Mouse (Mus musculus): ENCODE results near the gene Smoc2. TPM values are rescaled to one million over a fixed set of nuclear protein-coding genes. Genes with fewer than 3 reads are reported as not detected.

Gene Smoc2
- polyA plus RNA-seq, 1 experiment from 2014 or later = 122 TPM

DNA sequence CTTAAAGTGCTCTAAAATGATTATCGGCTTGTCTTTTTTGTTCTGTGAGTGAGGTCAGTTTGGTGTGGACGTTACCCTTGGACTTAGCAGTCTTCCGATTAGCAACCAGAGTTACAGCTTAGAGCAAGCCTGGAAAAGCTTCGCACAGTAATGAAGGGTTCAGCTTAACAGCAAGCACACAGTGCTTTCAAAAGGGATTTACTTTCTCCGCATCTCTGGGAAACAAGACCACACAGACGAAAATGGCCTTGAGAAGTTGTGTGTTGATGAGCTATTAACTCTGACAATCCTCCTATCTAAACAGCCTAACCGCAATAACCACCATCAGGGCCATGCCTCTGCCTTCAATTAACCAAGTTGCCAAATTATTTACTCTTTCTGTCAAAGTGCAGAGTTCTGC is 46.9 kb downstream of the Smoc2 start:
- 38% methylated on average over 7 of the region's 7 CpGs for WGBS
- Histone ChIP-seq H3K4me1 (ENCODE audit: control insufficient read depth, insufficient read depth, low read length) (no peaks in the 10 kb centered on the region), H3K4me2 (ENCODE audit: low read depth, low read length) (no peak overlapping the region), H3K9ac (ENCODE audit: low read depth, low read length) (no peak overlapping the region), H3K36me3 (ENCODE audit: control insufficient read depth, insufficient read depth, low read length) (no peaks in the 10 kb centered on the region), H3K27ac (ENCODE audit: low read length) (no peak overlapping the region), H3K9me3 (ENCODE audit: control insufficient read depth, low read length) (no peaks in the 10 kb centered on the region), H3K4me3 (ENCODE audit: low read length) (no peak overlapping the region), H3K27me3 (replicated peaks; ENCODE audit: control insufficient read depth, insufficient read depth, low read length) (no peaks in the 10 kb centered on the region)
- ATAC-seq = no peak

DNA sequence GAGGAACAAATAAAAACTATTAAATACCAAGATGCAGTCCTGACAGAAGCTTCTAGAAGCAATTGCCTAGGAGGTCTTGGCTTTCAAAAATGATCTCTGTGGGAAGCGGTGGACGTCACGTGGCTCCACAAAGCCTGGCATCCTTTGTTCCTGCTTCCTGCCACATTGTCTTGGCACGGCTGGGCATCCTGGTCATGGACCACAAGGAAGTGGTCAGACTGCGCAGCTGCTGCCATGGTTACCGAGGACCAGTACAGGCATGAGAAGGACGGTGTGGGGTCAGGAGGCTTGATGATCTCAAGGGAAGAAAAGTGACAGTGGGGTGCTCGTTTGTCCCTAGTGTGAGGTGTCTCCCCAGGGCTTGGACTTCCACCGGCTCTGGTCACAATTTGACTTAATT is 48.7 kb downstream of the Smoc2 start:
- Histone ChIP-seq H3K4me1 (ENCODE audit: control insufficient read depth, insufficient read depth, low read length) (no peaks in the 10 kb centered on the region), H3K36me3 (ENCODE audit: control insufficient read depth, insufficient read depth, low read length) (no peaks in the 10 kb centered on the region), H3K27ac (ENCODE audit: low read length) (no peak overlapping the region), H3K4me2 (ENCODE audit: low read depth, low read length) (no peak overlapping the region), H3K9ac (ENCODE audit: low read depth, low read length) (no peak overlapping the region), H3K27me3 (replicated peaks; ENCODE audit: control insufficient read depth, insufficient read depth, low read length) (no peaks in the 10 kb centered on the region), H3K4me3 (ENCODE audit: low read length) (no peak overlapping the region), H3K9me3 (ENCODE audit: control insufficient read depth, low read length) (no peaks in the 10 kb centered on the region)
- ATAC-seq = no peak
- WGBS = 77% methylated on average over 9 of the region's 9 CpGs

DNA sequence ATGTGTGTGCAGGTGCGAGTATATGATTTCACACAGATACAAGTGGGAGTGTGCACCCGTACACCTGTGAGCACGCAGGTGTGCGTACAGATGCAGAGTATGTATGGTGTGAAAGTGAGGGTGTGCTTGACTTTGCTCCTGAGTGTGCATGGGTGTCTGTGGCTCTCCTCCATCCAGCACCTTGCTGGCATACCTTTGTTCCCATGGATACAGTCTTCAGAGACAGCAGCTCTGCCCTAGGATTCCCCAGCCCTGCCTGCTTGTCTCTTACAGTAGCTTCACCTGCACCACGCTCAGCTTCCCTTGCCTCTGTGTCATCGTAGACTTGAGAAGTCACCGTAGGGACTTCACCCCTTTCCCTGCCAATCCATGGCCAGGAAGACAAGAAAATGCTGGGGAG is 51.2 kb downstream of the Smoc2 start:
- Histone ChIP-seq H3K9me3 (ENCODE audit: control insufficient read depth, low read length) (no peaks in the 10 kb centered on the region), H3K27me3 (replicated peaks; ENCODE audit: control insufficient read depth, insufficient read depth, low read length) (no peaks in the 10 kb centered on the region), H3K27ac (ENCODE audit: low read length) (no peak overlapping the region), H3K4me1 (ENCODE audit: control insufficient read depth, insufficient read depth, low read length) (no peaks in the 10 kb centered on the region), H3K4me3 (ENCODE audit: low read length) (no peak overlapping the region), H3K9ac (ENCODE audit: low read depth, low read length) (no peak overlapping the region), H3K4me2 (ENCODE audit: low read depth, low read length) (no peak overlapping the region), H3K36me3 (ENCODE audit: control insufficient read depth, insufficient read depth, low read length) (no peaks in the 10 kb centered on the region)
- ATAC-seq = no peak
- WGBS = 86% methylated on average over 7 of the region's 7 CpGs

DNA sequence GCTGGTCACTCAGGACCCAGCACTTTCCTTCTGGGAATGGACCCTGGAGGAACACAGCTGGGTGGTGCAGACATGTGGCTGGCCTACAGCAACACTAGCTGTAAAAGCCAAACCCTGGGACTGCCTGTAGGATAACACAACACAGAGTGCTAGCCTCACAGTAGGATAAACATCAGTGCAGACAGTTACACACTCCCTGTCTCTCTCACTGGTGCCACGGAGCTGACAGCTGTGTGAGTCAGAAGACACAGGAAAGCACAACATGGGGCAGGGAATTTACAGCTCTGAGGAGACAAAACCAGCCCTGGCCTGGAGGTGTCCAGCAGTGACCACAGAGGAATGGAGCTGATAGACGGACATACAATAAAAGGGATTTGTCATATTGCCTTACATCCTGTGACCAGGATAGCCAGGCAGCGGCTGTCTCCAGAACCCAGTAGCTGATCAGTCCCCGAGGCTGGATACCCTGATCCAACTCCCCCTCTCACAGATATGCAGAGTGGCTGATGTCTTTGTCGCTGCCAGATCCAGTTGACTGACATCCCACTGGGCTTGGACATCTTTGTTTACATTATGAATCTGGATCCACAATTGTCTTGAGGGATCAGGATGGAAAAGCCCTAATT is 60.7 kb downstream of the Smoc2 start:
- Histone ChIP-seq H3K9ac (ENCODE audit: low read depth, low read length) (no peak overlapping the region), H3K27me3 (replicated peaks; ENCODE audit: control insufficient read depth, insufficient read depth, low read length) (no peaks in the 10 kb centered on the region), H3K36me3 (ENCODE audit: control insufficient read depth, insufficient read depth, low read length) (no peaks in the 10 kb centered on the region), H3K4me3 (ENCODE audit: low read length) (no peak overlapping the region), H3K4me2 (ENCODE audit: low read depth, low read length) (no peak overlapping the region), H3K4me1 (ENCODE audit: control insufficient read depth, insufficient read depth, low read length) (no peaks in the 10 kb centered on the region), H3K27ac (ENCODE audit: low read length) (no peak overlapping the region), H3K9me3 (ENCODE audit: control insufficient read depth, low read length) (no peaks in the 10 kb centered on the region)
- 45% methylated on average over 5 of the region's 5 CpGs for WGBS
- no peak for ATAC-seq

DNA sequence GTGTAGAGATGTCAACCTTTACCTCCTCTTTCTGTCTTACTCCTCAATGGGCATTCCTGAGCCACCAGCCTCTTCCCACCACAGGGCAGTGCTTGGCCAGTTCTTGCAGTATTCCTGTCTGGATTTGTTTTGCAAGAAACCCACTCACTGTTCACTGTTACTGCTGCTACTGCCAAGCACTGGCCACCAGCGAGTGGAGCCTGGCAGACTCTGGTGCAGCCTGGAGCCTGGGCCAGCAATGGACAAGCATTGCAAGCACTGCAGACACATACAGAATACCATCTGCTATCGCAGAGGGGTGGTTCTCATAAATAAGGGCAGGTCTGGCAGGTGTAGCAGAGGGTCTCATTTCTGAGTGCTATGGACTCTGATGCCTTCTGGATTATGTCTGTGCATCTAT is 61.4 kb downstream of the Smoc2 start:
- Histone ChIP-seq H3K4me1 (ENCODE audit: control insufficient read depth, insufficient read depth, low read length) (no peaks in the 10 kb centered on the region), H3K4me2 (ENCODE audit: low read depth, low read length) (no peak overlapping the region), H3K36me3 (ENCODE audit: control insufficient read depth, insufficient read depth, low read length) (no peaks in the 10 kb centered on the region), H3K4me3 (ENCODE audit: low read length) (no peak overlapping the region), H3K9me3 (ENCODE audit: control insufficient read depth, low read length) (no peaks in the 10 kb centered on the region), H3K9ac (ENCODE audit: low read depth, low read length) (no peak overlapping the region), H3K27me3 (replicated peaks; ENCODE audit: control insufficient read depth, insufficient read depth, low read length) (no peaks in the 10 kb centered on the region), H3K27ac (ENCODE audit: low read length) (no peak overlapping the region)
- no peak for ATAC-seq
- 81% methylated on average over 2 of the region's 2 CpGs for WGBS

DNA sequence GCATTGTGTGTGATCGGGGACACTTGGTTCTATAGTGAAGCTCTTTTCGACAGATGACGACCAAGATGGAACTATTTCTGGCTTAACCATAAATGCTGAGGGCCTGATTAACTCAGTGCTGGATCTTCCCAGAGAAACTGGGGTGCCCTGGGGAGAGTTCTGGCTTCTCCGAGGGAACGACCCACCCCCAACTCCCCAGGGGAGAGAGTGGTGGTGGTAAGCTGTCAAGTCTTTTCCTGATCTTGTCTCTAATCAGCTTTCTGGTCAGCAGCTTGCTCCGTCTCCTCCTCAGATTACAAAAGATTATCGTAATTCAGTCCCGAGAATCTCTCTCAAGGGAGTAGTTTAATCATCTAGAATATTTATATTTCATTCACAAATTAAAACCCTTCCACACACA is 63.2 kb downstream of the Smoc2 start:
- Histone ChIP-seq H3K36me3 (ENCODE audit: control insufficient read depth, insufficient read depth, low read length) (no peaks in the 10 kb centered on the region), H3K4me2 (ENCODE audit: low read depth, low read length) (no peak overlapping the region), H3K9ac (ENCODE audit: low read depth, low read length) (no peak overlapping the region), H3K9me3 (ENCODE audit: control insufficient read depth, low read length) (no peaks in the 10 kb centered on the region), H3K27me3 (replicated peaks; ENCODE audit: control insufficient read depth, insufficient read depth, low read length) (no peaks in the 10 kb centered on the region), H3K4me1 (ENCODE audit: control insufficient read depth, insufficient read depth, low read length) (no peaks in the 10 kb centered on the region), H3K27ac (ENCODE audit: low read length) (no peak overlapping the region), H3K4me3 (ENCODE audit: low read length) (no peak overlapping the region)
- 64% methylated on average over 8 of the region's 8 CpGs for whole genome bisulfite sequencing
- ATAC-seq = no peak

DNA sequence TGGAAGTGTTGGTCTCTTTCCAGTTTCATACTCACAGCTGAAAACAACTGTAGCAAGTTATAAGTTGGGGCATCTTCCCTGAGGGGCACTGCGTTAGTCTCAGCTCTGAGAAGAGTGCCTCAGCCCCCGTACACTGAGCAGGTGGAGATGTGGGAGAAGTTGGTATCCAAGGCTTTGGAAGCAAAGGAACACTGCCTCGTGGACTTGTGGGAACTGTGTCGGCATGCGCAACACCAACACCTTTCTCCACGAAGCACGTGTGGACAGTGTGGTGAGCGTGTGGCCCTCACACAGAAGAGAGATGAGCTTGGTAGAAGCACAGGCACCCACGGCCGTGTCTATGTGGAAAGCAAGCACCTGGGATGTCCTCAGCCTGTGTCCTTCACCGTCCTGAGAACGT is 64.1 kb downstream of the Smoc2 start:
- Histone ChIP-seq H3K27ac (ENCODE audit: low read length) (no peak overlapping the region), H3K36me3 (ENCODE audit: control insufficient read depth, insufficient read depth, low read length) (no peaks in the 10 kb centered on the region), H3K9me3 (ENCODE audit: control insufficient read depth, low read length) (no peaks in the 10 kb centered on the region), H3K4me1 (ENCODE audit: control insufficient read depth, insufficient read depth, low read length) (no peaks in the 10 kb centered on the region), H3K4me3 (ENCODE audit: low read length) (no peak overlapping the region), H3K9ac (ENCODE audit: low read depth, low read length) (no peak overlapping the region), H3K27me3 (replicated peaks; ENCODE audit: control insufficient read depth, insufficient read depth, low read length) (no peaks in the 10 kb centered on the region), H3K4me2 (ENCODE audit: low read depth, low read length) (no peak overlapping the region)
- no peak for ATAC-seq
- 92% methylated on average over 12 of the region's 12 CpGs for WGBS

DNA sequence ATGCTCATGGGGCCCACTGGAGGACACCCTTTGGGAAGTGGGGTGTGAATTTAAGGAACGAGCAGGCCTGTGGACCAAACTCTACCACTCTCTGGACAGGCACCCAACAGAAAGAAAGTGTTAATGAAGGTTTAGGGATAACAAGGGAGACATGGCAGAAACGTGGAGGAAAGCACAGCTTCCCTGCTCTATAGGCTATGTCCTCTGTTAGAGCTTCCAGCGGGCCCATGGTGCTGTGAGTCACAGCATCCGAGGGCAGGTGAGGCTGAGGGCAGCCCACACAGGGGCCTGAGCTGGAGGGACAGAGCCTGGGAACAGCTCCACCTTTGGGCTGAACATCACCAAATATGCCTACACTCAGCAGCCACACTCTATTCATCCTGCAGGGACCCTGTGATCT is 66.2 kb downstream of the Smoc2 start:
- Histone ChIP-seq H3K4me1 (ENCODE audit: control insufficient read depth, insufficient read depth, low read length) (no peaks in the 10 kb centered on the region), H3K27ac (ENCODE audit: low read length) (no peak overlapping the region), H3K9ac (ENCODE audit: low read depth, low read length) (no peak overlapping the region), H3K4me3 (ENCODE audit: low read length) (no peak overlapping the region), H3K36me3 (ENCODE audit: control insufficient read depth, insufficient read depth, low read length) (no peaks in the 10 kb centered on the region), H3K9me3 (ENCODE audit: control insufficient read depth, low read length) (no peaks in the 10 kb centered on the region), H3K4me2 (ENCODE audit: low read depth, low read length) (no peak overlapping the region), H3K27me3 (replicated peaks; ENCODE audit: control insufficient read depth, insufficient read depth, low read length) (no peaks in the 10 kb centered on the region)
- WGBS = 75% methylated on average over 4 of the region's 4 CpGs
- ATAC-seq = no peak

DNA sequence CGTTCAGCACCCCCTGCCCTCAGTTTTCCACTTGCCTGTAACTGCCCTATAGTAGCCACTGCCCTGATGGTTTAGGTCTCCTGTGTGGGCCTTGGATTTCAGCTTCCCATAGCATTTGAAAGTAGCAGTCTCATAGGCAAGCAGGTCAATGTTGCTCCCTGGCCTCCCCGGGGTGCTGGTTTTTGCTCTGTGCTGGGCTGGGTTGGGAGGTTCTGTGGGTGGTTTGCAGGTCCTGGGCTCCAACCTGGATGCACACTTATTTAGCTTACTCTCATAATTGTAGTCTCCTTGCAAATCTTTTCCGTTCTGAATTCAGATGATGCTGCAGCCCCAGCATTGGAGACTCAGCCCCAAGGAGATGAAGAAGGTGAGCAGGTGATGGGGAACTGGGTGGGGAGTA is 67.6 kb downstream of the Smoc2 start:
- Histone ChIP-seq H3K4me2 (ENCODE audit: low read depth, low read length) (no peak overlapping the region), H3K4me1 (ENCODE audit: control insufficient read depth, insufficient read depth, low read length) (no peaks in the 10 kb centered on the region), H3K27ac (ENCODE audit: low read length) (no peak overlapping the region), H3K9ac (ENCODE audit: low read depth, low read length) (no peak overlapping the region), H3K36me3 (ENCODE audit: control insufficient read depth, insufficient read depth, low read length) (no peaks in the 10 kb centered on the region), H3K4me3 (ENCODE audit: low read length) (no peak overlapping the region), H3K9me3 (ENCODE audit: control insufficient read depth, low read length) (no peaks in the 10 kb centered on the region), H3K27me3 (replicated peaks; ENCODE audit: control insufficient read depth, insufficient read depth, low read length) (no peaks in the 10 kb centered on the region)
- WGBS = 83% methylated on average over 3 of the region's 3 CpGs
- no peak for ATAC-seq

DNA sequence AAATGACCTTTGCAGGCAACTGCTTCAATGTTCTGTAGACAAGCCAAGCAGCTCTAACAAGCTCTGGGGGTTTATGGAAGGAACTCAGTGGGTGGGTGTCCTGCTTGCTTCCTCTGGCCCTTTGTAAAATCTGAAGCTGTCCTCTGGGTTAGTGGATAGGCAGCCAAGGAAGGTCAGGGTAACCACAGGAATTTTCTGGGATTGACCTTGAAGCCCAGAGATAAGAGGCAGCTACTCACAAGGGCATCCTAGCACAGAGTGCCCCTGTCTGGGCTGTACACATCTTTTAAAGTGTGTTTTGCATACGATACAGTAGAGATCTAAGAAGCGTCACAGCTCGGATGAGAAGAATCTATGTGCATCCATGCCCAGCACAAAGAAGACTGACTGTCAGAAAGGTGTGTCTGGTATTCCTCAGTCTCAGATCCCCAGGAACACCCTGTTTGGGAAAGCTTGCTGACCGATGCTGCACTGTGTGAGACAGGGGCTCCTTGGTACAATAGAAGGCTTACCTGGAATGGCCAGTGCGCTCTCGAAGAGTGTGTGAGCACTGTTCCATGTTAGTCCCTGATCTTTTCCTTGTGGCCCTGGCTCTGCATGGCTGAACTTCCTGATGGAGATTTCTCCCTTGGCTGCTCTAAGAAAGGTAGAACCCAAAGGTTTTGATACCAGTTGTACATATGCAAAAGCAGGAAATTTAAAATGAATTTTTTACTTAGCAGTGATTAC is 69.9 kb downstream of the Smoc2 start:
- Histone ChIP-seq H3K9me3 (ENCODE audit: control insufficient read depth, low read length) (no peaks in the 10 kb centered on the region), H3K4me2 (ENCODE audit: low read depth, low read length) (no peak overlapping the region), H3K4me3 (ENCODE audit: low read length) (no peak overlapping the region), H3K9ac (ENCODE audit: low read depth, low read length) (no peak overlapping the region), H3K4me1 (ENCODE audit: control insufficient read depth, insufficient read depth, low read length) (no peaks in the 10 kb centered on the region), H3K27ac (ENCODE audit: low read length) (no peak overlapping the region), H3K36me3 (ENCODE audit: control insufficient read depth, insufficient read depth, low read length) (no peaks in the 10 kb centered on the region), H3K27me3 (replicated peaks; ENCODE audit: control insufficient read depth, insufficient read depth, low read length) (no peaks in the 10 kb centered on the region)
- 76% methylated on average over 6 of the region's 6 CpGs for WGBS
- ATAC-seq = no peak
